Comparison of ENCODE assay signal across 11 mouse cellular contexts in the genomic region with DNA sequence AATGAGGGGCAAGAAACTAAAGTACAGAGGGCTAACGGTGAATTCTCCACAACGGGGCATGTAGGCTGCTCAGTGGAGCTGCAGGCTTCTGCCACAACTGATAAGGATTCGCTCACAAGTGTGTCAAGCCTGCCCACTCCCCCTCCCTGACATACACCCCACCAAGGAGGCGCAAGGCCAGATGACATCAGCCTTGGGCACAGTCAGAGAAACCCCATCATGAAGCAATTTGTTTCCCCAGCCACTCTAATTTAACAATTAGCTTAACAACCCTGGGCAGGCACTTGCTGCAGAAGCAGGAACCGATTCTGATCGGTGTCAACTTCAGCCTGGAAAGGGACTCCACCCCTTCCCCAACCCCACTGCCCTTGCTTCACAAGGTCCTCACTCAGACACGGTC. TPM values are rescaled to one million over a fixed set of nuclear protein-coding genes. Genes with fewer than 3 reads are reported as not detected.
A peak's percentile ranks its signal among the peaks of the same experiment; 100 is the strongest.
DNase-seq lines count a peak whose midpoint lies in the region; ATAC-seq lines count a peak whose summit lies in the region.
"Had no signal": no experiment of that assay in that cellular context is flagged by ENCODE, and none has a peak within 500 bp of the region (broad histone marks: within the 10 kb centered on the region; RNA-seq: fewer than 3 reads in every experiment).

No protein-coding gene starts in this region.

- H3K27ac ChIP-seq in hindbrain, embryonic 15.5 days (replicated peaks), result no peak overlapping the region
- no peak overlapping the region for H3K27ac ChIP-seq in hindbrain, embryonic 14.5 days
- no peak overlapping the region for H3K27ac ChIP-seq in liver, embryonic 12.5 days
- H3K27ac ChIP-seq: kidney, postnatal 0 days; neural tube, embryonic 13.5 days; stomach, embryonic 15.5 days had no signal

- peak; percentile 27; the same call in 1 of the 2 replicates for ATAC-seq in hindbrain, embryonic 15.5 days (ENCODE audit: low FRiP score, low read depth)
- ATAC-seq in hindbrain, embryonic 14.5 days (ENCODE audit: low FRiP score), result no peak
- ATAC-seq in liver, embryonic 12.5 days, result peak; percentile 79
- ATAC-seq: Patski had no signal

- no peak overlapping the region for H3K4me2 ChIP-seq in hindbrain, embryonic 15.5 days
- no peak overlapping the region for H3K4me2 ChIP-seq in hindbrain, embryonic 14.5 days (replicated peaks)
- peak overlapping the region; percentile 27; the same call in 1 of the 2 replicates for H3K4me2 ChIP-seq in liver, embryonic 12.5 days
- H3K4me2 ChIP-seq: neural tube, embryonic 13.5 days; stomach, embryonic 15.5 days had no signal

- H3K9ac ChIP-seq in hindbrain, embryonic 15.5 days, result no peak overlapping the region
- H3K9ac ChIP-seq in hindbrain, embryonic 14.5 days, result no peak overlapping the region
- H3K9ac ChIP-seq in liver, embryonic 12.5 days, result no peak overlapping the region
- H3K9ac ChIP-seq: neural tube, embryonic 13.5 days; stomach, embryonic 15.5 days had no signal

- whole genome bisulfite sequencing in hindbrain, embryonic 15.5 days, result 51% methylated on average over 7 of the region's 7 CpGs
- 64% methylated on average over 7 of the region's 7 CpGs for WGBS in hindbrain, embryonic 14.5 days
- WGBS in liver, embryonic 12.5 days (ENCODE audit: insufficient replicate concordance), result 13% methylated on average over 7 of the region's 7 CpGs

- H3K27me3 ChIP-seq in hindbrain, embryonic 15.5 days, result no peaks in the 10 kb centered on the region
- no peaks in the 10 kb centered on the region for H3K27me3 ChIP-seq in hindbrain, embryonic 14.5 days (ENCODE audit: control insufficient read depth, insufficient read depth, low read length)
- no peaks in the 10 kb centered on the region for H3K27me3 ChIP-seq in liver, embryonic 12.5 days (replicated peaks)
- H3K27me3 ChIP-seq: neural tube, embryonic 13.5 days; Patski; stomach, embryonic 15.5 days had no signal

- no peak for DNase-seq in hindbrain, embryonic 14.5 days (ENCODE audit: low spot score)
- peak; percentile 53 for DNase-seq in NIH3T3 (ENCODE audit: low read depth)
- DNase-seq in adrenal gland, postnatal 36 days, result peak; percentile 62 to 77
- DNase-seq in right cerebral cortex, adult 2 months (ENCODE audit: low spot score in 2 of 2), result no peak
- DNase-seq in thymus, adult 18-20 months, result no peak

- H3K9me3 ChIP-seq in hindbrain, embryonic 15.5 days, result no peaks in the 10 kb centered on the region
- no peaks in the 10 kb centered on the region for H3K9me3 ChIP-seq in hindbrain, embryonic 14.5 days (ENCODE audit: control insufficient read depth, low read length)
- no peaks in the 10 kb centered on the region for H3K9me3 ChIP-seq in liver, embryonic 12.5 days (replicated peaks)
- H3K9me3 ChIP-seq: neural tube, embryonic 13.5 days; stomach, embryonic 15.5 days had no signal

- H3K4me1 ChIP-seq in hindbrain, embryonic 15.5 days (replicated peaks), result peaks cover 34% of the 10 kb centered on the region
- H3K4me1 ChIP-seq in hindbrain, embryonic 14.5 days (replicated peaks; ENCODE audit: control insufficient read depth, insufficient read depth, low read length), result peaks cover 19% of the 10 kb centered on the region
- peaks cover 14% of the 10 kb centered on the region for H3K4me1 ChIP-seq in liver, embryonic 12.5 days
- H3K4me1 ChIP-seq: stomach, embryonic 15.5 days had no signal

- no peak overlapping the region for H3K4me3 ChIP-seq in hindbrain, embryonic 15.5 days
- no peak overlapping the region for H3K4me3 ChIP-seq in hindbrain, embryonic 14.5 days (replicated peaks; ENCODE audit: low read length)
- no peak overlapping the region for H3K4me3 ChIP-seq in liver, embryonic 12.5 days
- H3K4me3 ChIP-seq: neural tube, embryonic 13.5 days; stomach, embryonic 15.5 days had no signal

- H3K36me3 ChIP-seq in hindbrain, embryonic 15.5 days, result no peaks in the 10 kb centered on the region
- H3K36me3 ChIP-seq in hindbrain, embryonic 14.5 days (replicated peaks; ENCODE audit: control insufficient read depth, insufficient read depth), result no peaks in the 10 kb centered on the region
- H3K36me3 ChIP-seq in liver, embryonic 12.5 days, result no peaks in the 10 kb centered on the region
- H3K36me3 ChIP-seq: neural tube, embryonic 13.5 days; stomach, embryonic 15.5 days had no signal

RNA-seq across cellular contexts. Expression of a gene that starts 38.2 kb away (rescaled TPM):
- 24.6 and 26.5 TPM in 2 replicates for polyA plus RNA-seq in hindbrain, embryonic 15.5 days (2015; fragmentation: Nextera tagmentation; extraction: Ambion mirVana)
- polyA plus RNA-seq in hindbrain, embryonic 14.5 days (2014; fragmentation: Nextera tagmentation; extraction: Ambion mirVana), result 25.4 and 30.5 TPM in 2 replicates
- 10 to 100 TPM in 1 of 2 experiments, 1 to 10 TPM in 1; 6.1 to 17.5 TPM for total RNA-seq in adrenal gland, postnatal 36 days (2021)
- polyA plus RNA-seq in liver, embryonic 12.5 days (2016; fragmentation: Nextera tagmentation; extraction: Ambion mirVana), result 18.4 and 18.6 TPM in 2 replicates

Comparison
In these comparisons a context has a peak if more than half of its experiments do, and no peak if none do; other contexts are left out.
1. DNase-seq: peak in NIH3T3 (single experiment) and adrenal gland, postnatal 36 days (2 of 2); none in hindbrain, embryonic 14.5 days (single experiment), right cerebral cortex, adult 2 months (0 of 2) and thymus, adult 18-20 months (0 of 2).